Mouse (Mus musculus) kidney, postnatal 14 days (tissue): Measurements from ENCODE around the gene Acsbg1.
"Not testable (repeated sequence)": the region's sequence is repeated elsewhere in the genome, so short reads cannot be mapped to it uniquely, and the experiment has no call there.

Experiments
- DNase-seq: peaks from one replicate; pipeline ENCODE4 v3.0.0; 2022; ENCODE audit warnings: mixed read lengths

Acsbg1 gene

DNA sequence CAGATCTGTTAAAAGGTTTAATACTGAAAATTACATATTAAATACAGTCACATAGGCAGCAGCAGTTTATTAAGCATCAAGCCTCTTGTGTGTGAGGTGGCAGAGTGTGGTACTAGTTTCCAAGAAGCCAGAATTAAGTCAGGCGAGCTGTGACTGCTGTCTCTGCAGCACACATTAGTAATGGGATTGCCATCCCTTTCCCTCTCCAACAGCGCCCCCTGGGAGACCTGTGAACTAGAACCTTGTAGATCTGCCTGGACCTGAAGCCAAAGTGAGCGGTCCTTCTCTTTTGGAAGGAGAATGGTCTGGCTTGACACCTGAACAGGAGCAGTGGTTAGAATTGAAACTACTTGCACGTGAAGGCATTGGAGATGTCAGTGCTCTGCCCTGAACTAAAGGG is 56.8 kb downstream of the Acsbg1 start:
- DNase-seq = peak; percentile 49

DNA sequence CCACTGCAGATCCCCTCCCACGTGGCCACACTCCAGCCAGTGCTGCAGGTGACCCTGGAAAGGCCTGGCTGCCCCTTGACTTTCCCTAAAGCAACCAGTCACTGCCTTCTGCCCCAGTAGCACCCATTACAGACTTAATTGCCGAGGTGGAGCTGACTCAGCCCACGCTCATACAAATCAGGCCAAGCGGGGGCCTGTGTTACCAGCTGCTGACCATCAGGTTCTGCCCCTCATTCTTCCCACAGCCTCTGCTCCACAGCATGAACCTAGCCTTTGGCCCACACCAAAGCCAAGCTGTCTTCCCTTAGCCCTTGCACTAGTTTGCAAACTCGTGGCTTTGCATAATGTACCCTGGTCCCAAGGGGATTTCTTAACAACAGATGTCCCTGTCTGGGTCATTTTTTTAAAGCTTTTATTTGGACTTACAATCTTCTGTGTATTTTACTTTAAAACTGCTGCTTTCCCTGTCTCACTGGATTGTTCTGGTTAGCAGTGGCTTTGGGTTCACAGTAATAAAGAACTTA is 57.5 kb downstream of the Acsbg1 start:
- DNase-seq = no peak

DNA sequence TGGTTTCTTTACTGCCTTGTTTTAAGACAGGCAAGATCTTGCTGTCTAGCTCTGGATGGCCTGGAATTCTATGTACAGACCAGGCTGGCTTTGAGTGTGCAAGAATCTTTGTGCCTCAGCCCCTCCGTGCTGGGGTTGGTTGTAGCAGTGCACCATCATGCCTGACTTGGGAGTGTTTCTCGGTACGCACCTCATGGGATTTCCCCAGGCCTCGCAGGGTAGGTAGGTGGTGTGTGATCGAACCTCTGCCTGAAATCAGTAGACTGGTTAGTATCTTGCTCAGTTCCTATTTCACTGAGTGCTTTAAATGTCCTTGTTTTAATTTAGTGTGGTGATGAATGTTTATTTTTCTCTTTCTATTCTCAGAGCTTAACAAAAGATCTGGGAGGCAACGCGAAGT is 58.8 kb downstream of the Acsbg1 start:
- DNase-seq = no peak

DNA sequence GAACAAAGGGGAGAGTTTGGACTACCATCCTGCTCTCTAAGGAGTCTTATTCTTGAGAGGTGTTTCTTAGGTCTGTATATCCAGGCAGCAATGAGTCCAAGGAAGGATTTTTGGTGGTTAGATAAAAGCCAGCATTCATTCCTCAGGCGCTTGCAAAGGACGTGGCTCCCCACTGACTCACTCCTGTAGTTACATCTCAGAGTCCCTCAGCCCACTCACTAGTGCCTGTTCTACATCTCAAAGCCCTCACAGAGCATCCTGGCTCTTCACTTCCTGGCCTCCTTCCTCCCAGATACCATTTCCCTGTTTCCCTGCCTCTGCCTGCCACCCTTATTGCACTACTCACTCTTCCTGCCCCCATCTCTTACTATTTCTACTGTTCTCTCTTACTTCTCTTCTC is 59.3 kb downstream of the Acsbg1 start:
- DNase-seq = no peak

DNA sequence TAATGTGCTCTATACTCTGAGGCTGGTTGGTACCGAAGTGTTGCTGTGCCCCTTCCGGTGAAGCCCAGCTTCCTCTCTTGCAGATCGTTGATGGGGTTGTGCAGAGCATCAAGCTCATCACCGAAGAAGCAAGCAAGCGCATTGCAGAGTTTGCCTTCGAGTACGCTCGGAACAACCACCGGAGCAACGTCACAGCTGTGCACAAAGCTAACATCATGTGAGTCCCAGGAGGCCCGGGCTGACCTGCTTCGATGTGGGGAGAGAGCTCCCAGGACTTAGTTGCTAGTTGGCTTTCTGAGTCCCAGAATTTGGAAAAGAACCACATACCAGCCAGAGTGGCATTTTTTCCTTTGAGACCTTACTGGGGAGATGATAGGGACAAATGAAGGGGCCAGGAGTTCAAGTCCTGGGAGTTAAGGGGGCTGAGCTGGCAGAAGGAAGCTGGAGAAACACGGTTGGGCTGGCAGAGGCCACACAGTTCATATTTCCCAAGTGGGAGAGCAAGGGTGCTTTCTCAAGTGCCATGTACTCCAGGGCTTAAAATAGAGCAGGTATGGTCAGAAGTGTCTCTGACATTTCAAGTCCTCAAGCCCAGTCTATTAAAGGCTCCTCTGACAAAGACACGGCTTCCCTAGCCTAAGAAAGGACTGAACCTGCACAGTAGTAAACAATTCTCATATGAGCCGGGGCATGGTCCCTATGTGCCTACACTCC is 64.8 kb downstream of the Acsbg1 start:
- no peak for DNase-seq

DNA sequence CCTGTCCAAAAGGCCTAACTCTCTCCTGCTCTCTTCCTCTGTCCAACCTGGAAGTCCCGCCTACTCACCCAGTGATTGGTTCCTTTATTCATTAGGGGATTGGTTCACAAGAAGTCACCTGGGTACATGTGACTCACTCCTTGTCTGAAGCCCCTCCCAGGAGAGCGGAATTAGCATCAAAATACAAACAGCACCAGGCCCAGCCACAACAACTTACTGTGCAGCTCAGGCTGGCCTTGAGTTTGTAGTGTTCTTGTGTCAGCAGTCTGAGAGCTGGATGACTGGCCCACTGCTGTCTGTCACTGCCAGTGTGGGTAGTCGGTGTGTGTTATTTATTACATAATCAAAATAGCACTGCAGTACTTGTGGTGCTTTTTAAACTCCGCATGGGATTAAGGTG is 68.0 kb downstream of the Acsbg1 start:
- not testable (repeated sequence) for DNase-seq

DNA sequence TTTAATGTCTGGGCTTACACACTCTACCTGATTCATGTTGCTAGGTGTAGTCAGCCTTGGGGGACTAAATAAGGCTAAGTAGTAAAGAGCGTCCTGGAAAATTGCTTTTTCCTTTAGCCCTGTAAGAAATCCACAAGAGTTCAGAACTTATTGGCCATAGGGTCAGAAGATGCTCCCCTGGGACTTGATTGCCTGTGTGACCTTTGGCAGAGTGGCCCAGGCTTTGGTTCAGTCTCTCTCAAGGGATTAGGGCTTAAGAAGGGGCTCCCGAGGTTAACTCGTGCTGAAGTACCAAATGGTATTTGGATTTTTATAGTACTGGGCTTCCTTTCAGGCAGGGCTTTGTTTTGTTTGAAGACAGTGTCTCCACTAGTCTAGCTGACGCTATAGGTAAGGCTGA is 73.8 kb downstream of the Acsbg1 start:
- DNase-seq = no peak

DNA sequence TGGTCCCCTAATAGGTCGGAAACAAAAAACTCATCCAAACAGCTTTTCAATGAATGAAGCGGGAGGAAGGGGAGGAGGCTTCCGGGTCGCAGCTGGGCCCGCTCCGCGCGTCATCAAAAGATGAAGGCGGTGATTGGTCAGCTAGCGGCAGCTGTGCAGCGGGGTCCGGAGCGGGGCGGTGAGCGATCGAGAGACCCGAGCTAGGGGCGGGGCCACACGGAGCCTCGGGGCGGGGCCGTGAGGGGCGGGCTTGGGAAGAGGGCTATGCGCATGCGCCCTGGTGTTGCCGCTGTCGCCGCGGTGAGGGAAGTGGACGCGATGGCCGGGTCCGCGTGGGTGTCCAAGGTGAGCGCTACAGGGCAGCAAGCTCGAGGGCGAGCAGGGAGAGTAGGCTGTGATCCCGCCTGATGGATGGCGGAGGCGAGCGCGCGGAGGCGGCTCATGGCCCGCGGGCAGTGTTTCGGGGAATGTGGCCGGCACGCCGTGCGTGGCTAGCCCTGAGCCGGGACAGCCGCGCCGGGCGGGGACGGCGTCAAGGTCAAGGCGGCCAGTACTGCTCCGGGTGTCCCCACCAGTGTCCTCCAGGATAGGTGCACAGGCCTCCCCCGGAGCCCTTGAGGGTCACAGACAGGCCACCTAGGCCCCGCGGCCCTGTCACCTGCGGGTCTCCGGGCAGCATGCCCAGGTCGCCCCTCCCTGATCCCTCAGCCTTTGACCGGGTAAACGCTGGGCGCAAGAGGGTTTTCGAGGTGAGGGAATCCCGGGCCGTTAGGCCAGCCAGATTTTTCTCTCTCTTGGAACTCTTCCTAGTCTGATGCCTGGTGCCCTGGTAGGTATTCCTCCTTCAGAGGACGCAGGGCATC is 75.2 kb downstream of the Acsbg1 start, which contains the start of gene Idh3a:
Idh3a (plus strand) TSS at position 136 of the 863 bp plus-strand sequence.
- DNase-seq = peak; percentile 99

DNA sequence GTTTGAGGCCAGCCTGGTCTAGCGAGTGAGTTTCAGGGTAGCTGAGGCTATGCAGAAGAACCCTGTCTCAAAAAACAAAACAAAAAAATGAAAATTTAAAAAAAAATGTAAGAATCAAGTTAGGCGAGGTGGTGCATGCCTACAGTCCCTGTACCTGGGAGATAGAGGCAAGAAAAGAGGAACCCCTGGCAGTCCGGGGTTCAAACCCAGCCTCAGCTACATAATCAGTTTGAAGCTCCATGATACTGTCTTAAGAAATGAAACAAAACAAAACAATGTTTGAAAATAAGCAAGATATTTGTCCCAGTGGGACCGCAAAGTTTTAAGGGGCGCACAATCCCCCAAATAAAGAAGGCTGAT is 75.9 kb downstream of the Acsbg1 start:
- DNase-seq = no peak

DNA sequence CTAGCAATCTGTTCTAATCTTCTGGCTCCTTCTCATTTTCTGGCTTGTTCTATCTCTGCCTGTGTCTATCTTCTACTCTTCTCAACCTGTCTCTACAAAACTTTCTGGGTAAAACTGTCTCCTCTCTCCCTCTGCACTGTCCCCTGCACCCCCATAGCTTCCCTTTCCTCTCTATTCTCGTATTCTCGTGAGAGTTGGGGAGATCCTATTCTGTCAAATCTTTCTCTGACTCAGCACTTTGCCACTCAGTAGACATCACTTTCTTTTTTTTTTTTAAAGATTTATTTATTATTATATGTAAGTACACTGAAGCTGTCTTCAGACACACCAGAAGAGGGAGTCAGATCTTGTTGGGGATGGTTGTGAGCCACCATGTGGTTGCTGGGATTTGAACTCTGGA is 77.5 kb downstream of the Acsbg1 start:
- DNase-seq = not testable (repeated sequence)

DNA sequence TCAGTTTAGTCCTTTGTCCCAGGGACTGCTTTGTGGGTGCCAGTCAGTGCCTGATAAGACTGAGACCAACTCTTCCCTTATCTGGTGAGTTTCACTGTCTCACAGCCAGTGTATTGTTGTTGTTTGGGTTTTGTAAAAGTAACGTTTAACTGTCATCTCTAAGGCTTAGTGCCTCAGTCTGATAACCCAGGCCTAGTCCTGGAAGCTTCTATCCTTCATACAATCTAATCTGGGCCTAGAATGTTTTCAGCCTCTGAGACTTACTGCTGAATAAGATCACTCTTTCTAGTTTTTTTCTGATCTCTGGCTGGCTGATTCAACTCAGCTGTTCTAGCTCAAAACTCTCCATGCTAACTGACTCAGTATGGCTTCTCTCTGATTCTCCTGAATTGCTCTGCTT is 78.0 kb downstream of the Acsbg1 start:
- DNase-seq = no peak

DNA sequence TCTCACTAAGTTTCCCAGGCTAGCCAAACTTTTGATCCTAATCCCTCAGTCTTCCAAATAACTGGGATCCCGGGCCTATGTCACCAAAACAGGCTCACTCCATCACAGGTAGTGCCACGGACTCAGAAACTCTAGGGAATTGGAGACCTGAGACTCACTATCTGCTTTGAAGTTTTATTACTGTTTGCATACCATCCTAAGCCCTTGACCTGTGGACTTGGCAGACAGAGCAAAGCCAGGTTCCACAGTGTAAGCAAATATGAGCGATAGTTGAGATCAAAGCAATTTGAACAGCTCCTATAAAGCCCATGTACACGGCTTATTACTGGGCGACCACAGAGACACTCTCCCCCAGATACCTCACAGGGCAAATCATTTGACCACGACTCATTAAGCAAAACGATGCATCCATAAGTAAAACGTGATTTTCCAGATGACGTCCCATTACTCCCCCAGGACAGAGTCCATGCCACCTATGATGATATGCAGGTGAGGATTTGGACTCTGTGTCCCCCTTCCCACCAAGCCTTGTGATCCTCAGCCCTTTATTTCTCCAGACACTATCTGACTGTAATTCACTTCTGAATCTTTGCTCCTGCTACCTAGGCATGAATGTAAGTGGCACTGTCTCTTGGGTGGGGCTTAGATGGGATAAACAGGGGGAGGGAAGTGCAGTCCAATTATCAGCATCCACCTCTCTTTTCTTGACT is 90.4 kb downstream of the Acsbg1 start:
- DNase-seq = no peak

DNA sequence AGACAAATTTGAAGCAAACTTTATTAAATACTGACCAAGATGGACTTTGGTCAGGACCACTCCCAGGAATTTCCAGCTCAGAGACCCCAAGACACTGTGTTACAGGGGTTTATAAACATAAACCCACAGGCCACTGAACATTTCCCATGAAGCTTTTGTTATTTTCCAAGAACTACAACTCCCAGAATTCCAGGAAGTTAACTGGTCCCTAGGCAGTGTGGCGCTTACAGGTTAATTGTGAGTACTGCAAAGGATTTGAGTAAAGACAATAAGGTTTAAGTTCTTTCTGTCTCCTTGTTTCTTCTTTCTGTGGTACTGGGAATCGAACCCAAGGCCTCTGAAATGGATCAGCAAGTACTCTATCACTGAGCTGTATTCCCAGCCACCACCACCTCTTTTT is 92.9 kb downstream of the Acsbg1 start:
- DNase-seq = no peak

DNA sequence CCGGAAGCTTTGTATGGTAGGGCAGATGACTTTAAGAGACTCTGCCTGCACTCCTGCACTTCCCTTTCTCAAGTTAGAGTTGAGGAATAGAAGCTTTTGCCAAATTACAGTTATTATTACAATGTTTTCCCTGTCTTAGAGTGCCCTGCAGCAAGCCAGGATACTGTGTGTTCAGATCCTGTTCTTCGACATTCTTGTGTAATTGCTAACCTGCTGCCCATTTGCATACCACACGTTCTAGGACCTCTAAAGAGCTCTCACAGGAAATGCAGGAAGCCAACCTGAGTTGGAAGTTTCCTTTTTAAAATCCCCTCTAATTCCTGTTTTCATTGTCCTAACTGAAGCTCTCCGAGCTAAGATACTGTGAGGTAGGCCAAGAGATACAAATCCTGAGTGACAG is 94.7 kb downstream of the Acsbg1 start:
- peak; percentile 23 for DNase-seq

DNA sequence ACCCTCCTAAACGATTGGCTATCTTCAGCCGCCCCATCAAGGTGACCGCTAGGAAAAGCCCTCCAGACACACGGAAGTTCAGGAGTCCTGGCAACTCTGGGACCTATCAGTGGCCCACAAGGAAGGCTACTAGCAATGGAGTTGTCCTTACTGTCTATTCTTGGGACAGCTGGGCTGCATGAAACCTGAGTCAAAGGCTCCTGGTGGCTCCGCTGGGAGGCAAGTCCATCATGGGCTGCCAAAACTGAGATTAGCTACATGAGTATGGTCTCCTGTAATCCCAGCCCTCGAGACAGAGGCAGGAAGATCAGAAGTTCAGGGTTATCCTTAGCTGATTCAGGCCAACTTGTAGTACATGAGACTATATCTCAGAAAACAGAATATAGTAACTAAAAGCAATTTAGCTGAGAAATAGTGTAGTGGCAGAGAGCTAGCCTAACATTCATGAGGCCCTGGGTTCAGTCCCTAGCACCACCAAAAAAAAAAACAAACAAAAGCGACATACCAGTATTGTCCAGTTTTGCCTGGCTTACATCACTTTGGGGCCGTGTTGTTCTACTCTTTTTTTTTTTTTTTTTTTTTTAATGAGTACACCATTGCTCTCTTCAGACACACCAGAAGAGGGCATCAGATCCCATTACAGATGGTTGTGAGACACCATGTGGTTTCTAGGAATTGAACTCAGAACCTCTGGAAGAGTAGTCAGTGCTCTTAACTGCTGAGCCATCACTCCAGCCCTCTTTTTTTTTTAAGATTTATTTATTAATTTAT is 100.7 kb downstream of the Acsbg1 start:
- no peak for DNase-seq

DNA sequence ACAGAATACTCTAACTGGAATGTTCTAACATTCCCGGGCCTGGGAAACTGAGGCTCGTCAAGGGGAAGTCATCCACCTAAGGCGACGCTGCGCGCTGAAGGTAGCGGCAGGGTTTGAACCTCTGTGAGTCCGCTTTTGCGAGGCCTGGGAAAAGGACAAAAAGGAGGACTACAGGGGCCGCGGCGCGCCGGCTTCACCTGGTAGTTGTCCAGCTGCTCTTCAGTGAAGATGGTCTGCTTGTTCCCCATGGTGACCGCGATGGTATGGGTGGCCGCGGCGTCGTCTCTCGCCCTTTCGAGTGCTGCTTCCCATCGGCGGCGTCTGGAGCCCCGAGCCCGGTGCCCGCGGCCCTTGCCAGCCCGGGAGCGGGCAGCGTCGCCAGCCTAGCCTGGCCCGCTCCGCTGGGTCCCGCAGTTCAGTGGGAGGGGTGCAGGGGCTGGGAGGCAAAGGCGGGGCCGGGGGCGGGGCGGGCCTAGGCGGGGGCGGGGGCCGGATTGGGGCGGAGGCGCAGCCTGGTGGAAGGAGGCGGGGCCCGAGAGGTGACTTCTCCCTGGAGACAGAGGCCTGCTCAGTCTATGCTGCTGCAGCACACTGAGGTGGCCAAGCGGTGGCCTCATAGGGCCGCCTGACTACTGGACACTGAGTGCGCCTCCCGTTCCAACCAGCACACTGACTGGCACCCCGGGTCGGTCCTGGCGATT is 101.7 kb downstream of the Acsbg1 start, which contains the start of gene Cib2:
Cib2 (minus strand) TSS at position 448 of the 701 bp plus-strand sequence.
- peak; percentile 92 for DNase-seq

DNA sequence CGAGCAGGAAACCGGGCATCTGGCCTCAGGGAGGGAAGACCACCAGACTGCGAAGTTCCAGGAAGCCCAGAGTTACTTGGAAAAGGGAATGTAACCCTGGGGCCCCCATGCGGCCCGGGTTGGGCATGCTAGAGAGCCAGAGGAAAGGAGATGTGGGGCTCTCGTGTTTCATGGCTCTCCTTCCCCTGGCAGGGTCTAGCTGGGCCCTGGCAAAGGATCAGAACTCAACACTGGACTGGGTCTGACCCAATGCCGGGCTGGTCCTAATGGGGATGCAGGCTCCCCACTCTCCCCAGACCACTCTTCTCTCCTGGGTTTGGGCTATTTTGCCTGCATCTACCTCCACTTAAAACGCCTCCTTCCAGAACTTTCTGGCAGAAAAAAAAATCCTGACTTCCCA is 102.9 kb downstream of the Acsbg1 start:
- DNase-seq = no peak

DNA sequence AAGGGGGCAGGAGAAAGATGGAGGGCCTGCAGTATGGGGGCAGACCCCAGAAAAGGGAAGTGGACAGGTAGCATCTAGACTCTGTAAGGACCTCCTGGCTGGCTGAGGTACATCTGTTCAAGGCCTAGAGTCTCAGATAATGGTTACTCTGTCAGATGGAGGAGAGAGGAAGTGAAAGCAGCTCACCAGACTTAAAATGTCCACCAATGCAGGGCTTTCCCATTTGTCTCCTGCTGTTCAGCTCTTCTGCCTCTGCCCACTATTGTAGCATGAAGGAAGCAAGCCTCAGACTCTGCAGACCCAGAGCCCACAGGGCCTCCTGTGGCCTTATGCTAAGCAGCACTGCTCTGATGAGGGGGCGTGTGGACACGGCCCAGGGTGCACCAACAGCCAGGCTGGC is 106.6 kb downstream of the Acsbg1 start:
- DNase-seq = no peak
